Mouse (Mus musculus) bone marrow, adult 2 months (tissue): ENCODE measurements around the gene Rasgef1c.

Source experiments
- CTCF ChIP-seq: fragments of 200-500 bp; IDR thresholded peaks from 2 replicates; pipeline ENCODE4 v1.5.1; 2011; ENCODE audit warnings: low read length, control low read depth; ENCODE audit not compliant: control insufficient read depth, insufficient read depth
- POLR2A ChIP-seq: fragments of 200-500 bp; IDR thresholded peaks from 2 replicates; pipeline ENCODE4 v1.6.1; 2011; ENCODE audit warnings: low read depth, mild to moderate bottlenecking, control low read depth, low read length, borderline replicate concordance; ENCODE audit not compliant: control insufficient read depth

GRCm38 (mm10) chr11:49918521-49919180 is 17.0 kb downstream of the Rasgef1c start:
- TF ChIP-seq CTCF (no peak), POLR2A (no peak)
